Comparison of ENCODE assay signal across 28 mouse cellular contexts in the genomic region with DNA sequence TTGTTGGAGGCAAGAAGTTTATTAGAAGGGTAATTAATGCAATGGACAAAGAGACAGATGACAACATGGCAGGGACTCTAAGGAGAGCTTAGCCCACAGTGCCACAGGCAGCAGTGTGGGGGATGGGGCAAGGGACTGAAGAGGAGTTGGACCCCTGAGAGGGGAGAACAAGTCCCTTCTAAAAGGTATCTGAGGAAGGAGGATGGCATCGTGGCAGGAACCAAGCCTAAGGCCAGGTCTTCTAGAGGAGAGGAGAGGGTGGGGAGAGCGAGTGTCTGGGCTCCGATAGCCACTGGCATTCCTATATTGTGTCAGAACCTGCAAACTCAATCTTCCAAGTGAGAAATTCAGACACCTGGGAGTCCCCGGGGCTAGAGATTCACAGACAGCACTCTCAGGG.
"Had no signal": no experiment of that assay in that cellular context is flagged by ENCODE, and none has a peak within 500 bp of the region (broad histone marks: within the 10 kb centered on the region; RNA-seq: fewer than 3 reads in every experiment).

No protein-coding gene starts in this region.

- H3K4me1 ChIP-seq: heart, embryonic 12.5 days; heart, embryonic 13.5 days; heart, embryonic 15.5 days; hindbrain, embryonic 12.5 days; hindbrain, embryonic 15.5 days; intestine, embryonic 15.5 days; kidney, embryonic 15.5 days had no signal

- H3K27ac ChIP-seq: heart, embryonic 13.5 days; heart, embryonic 15.5 days; hindbrain, embryonic 10.5 days; hindbrain, embryonic 12.5 days; hindbrain, embryonic 13.5 days; hindbrain, embryonic 14.5 days; hindbrain, embryonic 15.5 days; hindbrain, postnatal 0 days; intestine, embryonic 15.5 days; kidney, embryonic 15.5 days; kidney, postnatal 0 days; layer of hippocampus, adult 2 months; left cerebral cortex, adult 2 months had no signal

- H3K36me3 ChIP-seq: heart, embryonic 12.5 days; heart, embryonic 13.5 days; heart, embryonic 15.5 days; hindbrain, embryonic 10.5 days; hindbrain, embryonic 12.5 days; hindbrain, embryonic 13.5 days; hindbrain, embryonic 15.5 days; intestine, embryonic 15.5 days; kidney, embryonic 15.5 days had no signal

- DNase-seq: heart, postnatal 10 days; heart, postnatal 14 days; kidney, adult 11 months; kidney, adult 18-20 months; kidney, adult 2 months; kidney, adult 8-10 months; kidney, adult 9 months; kidney, postnatal 10 days; kidney, postnatal 14 days; kidney, postnatal 25 days; kidney, postnatal 36 days; kidney, postnatal 4 days; layer of hippocampus, adult 9-11 months; layer of hippocampus, postnatal 36 days had no signal

- H3K9me3 ChIP-seq: heart, embryonic 12.5 days; heart, embryonic 15.5 days; hindbrain, embryonic 10.5 days; hindbrain, embryonic 12.5 days; hindbrain, embryonic 13.5 days; hindbrain, embryonic 15.5 days; intestine, embryonic 15.5 days; kidney, embryonic 15.5 days had no signal

- H3K4me3 ChIP-seq: heart, embryonic 12.5 days; heart, embryonic 13.5 days; heart, embryonic 15.5 days; hindbrain, embryonic 10.5 days; hindbrain, embryonic 12.5 days; hindbrain, embryonic 13.5 days; hindbrain, embryonic 15.5 days; intestine, embryonic 15.5 days; kidney, embryonic 15.5 days; layer of hippocampus, adult 2 months; left cerebral cortex, adult 2 months had no signal

- H3K27me3 ChIP-seq: heart, embryonic 12.5 days; heart, embryonic 13.5 days; heart, embryonic 15.5 days; hindbrain, embryonic 12.5 days; hindbrain, embryonic 13.5 days; hindbrain, embryonic 15.5 days; intestine, embryonic 15.5 days; kidney, embryonic 15.5 days had no signal
